Mouse (Mus musculus) liver, adult 2 months (tissue): ENCODE results near the gene Amigo3. TPM values are rescaled to one million over a fixed set of nuclear protein-coding genes. Genes with fewer than 3 reads are reported as not detected.

ENCODE experiments used
- DNase-seq: peaks from one replicate; pipeline ENCODE4 v3.0.0-alpha.2; 2011; ENCODE audit warnings: low read depth, low spot score; ENCODE audit errors: extremely low read depth
- H3K27ac ChIP-seq: fragments of 200-500 bp; replicated peaks from 2 replicates; pipeline ENCODE4 v1.5.1; 2012; ENCODE audit warnings: low read depth, mild to moderate bottlenecking, control low read depth, inconsistent platforms, low read length; ENCODE audit not compliant: insufficient read depth
- H3K27me3 ChIP-seq: fragments of 200-500 bp; 2 replicates; pipeline ENCODE4 v1.6.1; 2012; ENCODE audit warnings: mild to moderate bottlenecking, moderate library complexity, low read length, inconsistent platforms; ENCODE audit not compliant: control insufficient read depth, insufficient read depth
- H3K36me3 ChIP-seq: fragments of 200-500 bp; 2 replicates; pipeline ENCODE4 v1.6.1; 2012; ENCODE audit warnings: low read length, inconsistent platforms; ENCODE audit not compliant: control insufficient read depth, insufficient read depth
- H3K4me1 ChIP-seq: fragments of 200-500 bp; 2 replicates; pipeline ENCODE4 v1.6.1; 2011; ENCODE audit warnings: low read length; ENCODE audit not compliant: control insufficient read depth, insufficient read depth
- H3K4me3 ChIP-seq: fragments of 200-500 bp; 2 replicates; pipeline ENCODE4 v1.5.1; 2011; ENCODE audit warnings: low read depth, mild to moderate bottlenecking, control low read depth, low read length, moderate library complexity; ENCODE audit not compliant: insufficient read depth
- H3K79me2 ChIP-seq: fragments of 200-500 bp; 2 replicates; pipeline ENCODE4 v1.6.1; 2012; ENCODE audit warnings: inconsistent platforms, mild to moderate bottlenecking, low read length, moderate library complexity; ENCODE audit not compliant: control insufficient read depth, insufficient read depth
- H3K9ac ChIP-seq: fragments of 200-500 bp; 2 replicates; pipeline ENCODE4 v1.6.1; 2012; ENCODE audit warnings: low read depth, mild to moderate bottlenecking, control low read depth, inconsistent platforms, low read length
- CTCF ChIP-seq: fragments of 200-500 bp; IDR thresholded peaks from 2 replicates; pipeline ENCODE4 v1.5.1; 2011; ENCODE audit warnings: low read depth, low read length, control low read depth
- POLR2A ChIP-seq: fragments of 200-500 bp; IDR thresholded peaks from 2 replicates; pipeline ENCODE4 v1.6.1; 2011; ENCODE audit warnings: low read length, control low read depth; ENCODE audit not compliant: insufficient read depth; ENCODE audit errors: extremely low read depth
- WGBS: fragments of 180-500 bp; shearing (Covaris S2); methylation state at CpG from one replicate; pipeline ENCODE4 v1.1.7; 2018; 5-methylcytosine and 5-hydroxymethylcytosine counted together
- polyA plus RNA-seq: library from polyadenylated mRNA; depleted of rRNA; stranded (reverse); fragments of >200 nt; gene quantifications from 2 replicates; pipeline ENCODE4 v1.2.3, GENCODE M21; 2012
- total RNA-seq: library from RNA; depleted of rRNA; stranded (reverse); fragments of >200 nt; gene quantifications from 2 replicates; pipeline ENCODE4 v1.2.3, GENCODE M21; 2014

Gene Amigo3
- total and polyA plus RNA-seq, 2 experiments, result 0.37 to 2.8 TPM

- no peak for DNase-seq
- Histone ChIP-seq H3K79me2 (peaks cover 18% of the 10 kb centered on the region; the same call in 1 of the 2 replicates), H3K27ac (no peak overlapping the region), H3K4me3 (no peak overlapping the region), H3K4me1 (peaks cover 35% of the 10 kb centered on the region), H3K36me3 (peaks cover 17% of the 10 kb centered on the region; the same call in 1 of the 2 replicates), H3K9ac (no peak overlapping the region), H3K27me3 (no peaks in the 10 kb centered on the region)
- WGBS, result 66% methylated on average over 19 of the region's 19 CpGs
- TF ChIP-seq CTCF (no peak), POLR2A (no peak)
Measured at GRCm38 (mm10) chr9:108082549-108082948, 29.6 kb downstream of the Amigo3 start.

GRCm38 (mm10) chr9:108082988-108083431, 30.1 kb downstream of the Amigo3 start, which contains the start of gene Rnf123:
Gene Rnf123, minus strand, starts transcription at chr9:108083346.
- Histone ChIP-seq H3K36me3 (peaks cover 20% of the 10 kb centered on the region; the same call in 1 of the 2 replicates), H3K27me3 (no peaks in the 10 kb centered on the region), H3K9ac (peak within 1 kb of the TSS; percentile 5; the same call in 1 of the 2 replicates), H3K79me2 (peaks cover 18% of the 10 kb centered on the region; the same call in 1 of the 2 replicates), H3K4me1 (peaks cover 35% of the 10 kb centered on the region), H3K27ac (0 out of 2 replicates have a peak within 1 kb of the TSS, but pooled peaks have one; percentile 61), H3K4me3 (no peak within 1 kb of the TSS)
- no peak for TF ChIP-seq POLR2A
- no peak for TF ChIP-seq CTCF
- peak; percentile 9 for DNase-seq
- WGBS, result 79% methylated on average over 12 of the region's 12 CpGs

GRCm38 (mm10) chr9:108083561-108083960, 30.6 kb downstream of the Amigo3 start:
- 78% methylated on average over 6 of the region's 6 CpGs for WGBS
- no peak for TF ChIP-seq CTCF
- TF ChIP-seq POLR2A, result no peak
- H3K4me3 ChIP-seq, result no peak overlapping the region
- H3K27me3 ChIP-seq, result no peaks in the 10 kb centered on the region
- H3K36me3 ChIP-seq, result peaks cover 23% of the 10 kb centered on the region; the same call in 1 of the 2 replicates
- peaks cover 31% of the 10 kb centered on the region for H3K4me1 ChIP-seq
- no peak for DNase-seq
- no peak overlapping the region for H3K27ac ChIP-seq
- H3K79me2 ChIP-seq, result peaks cover 15% of the 10 kb centered on the region; the same call in 1 of the 2 replicates
- H3K9ac ChIP-seq, result no peak overlapping the region

- Histone ChIP-seq H3K4me1 (peaks cover 28% of the 10 kb centered on the region), H3K79me2 (peaks cover 11% of the 10 kb centered on the region; the same call in 1 of the 2 replicates), H3K36me3 (peaks cover 32% of the 10 kb centered on the region; the same call in 1 of the 2 replicates), H3K4me3 (no peak overlapping the region), H3K9ac (peak overlapping the region; percentile 34; the same call in 1 of the 2 replicates), H3K27me3 (no peaks in the 10 kb centered on the region), H3K27ac (peak overlapping the region; percentile 61)
- WGBS, result 30% methylated on average over 4 of the region's 4 CpGs
- TF ChIP-seq CTCF (no peak), POLR2A (no peak)
- peak; percentile 93 for DNase-seq
Measured at GRCm38 (mm10) chr9:108085261-108085660, 32.3 kb downstream of the Amigo3 start.

GRCm38 (mm10) chr9:108090611-108091120, 37.7 kb downstream of the Amigo3 start:
- WGBS, result 56% methylated on average over 7 of the region's 7 CpGs
- Histone ChIP-seq H3K36me3 (peaks cover 32% of the 10 kb centered on the region; the same call in 1 of the 2 replicates), H3K27ac (0 out of 2 replicates have a peak overlapping the region, but pooled peaks have one; percentile 6), H3K9ac (no peak overlapping the region), H3K4me3 (no peak overlapping the region), H3K27me3 (no peaks in the 10 kb centered on the region), H3K79me2 (peaks cover 3% of the 10 kb centered on the region; the same call in 1 of the 2 replicates), H3K4me1 (peaks cover 14% of the 10 kb centered on the region)
- TF ChIP-seq POLR2A (no peak), CTCF (no peak)
- no peak for DNase-seq

GRCm38 (mm10) chr9:108093586-108093985, 40.6 kb downstream of the Amigo3 start:
- Histone ChIP-seq H3K9ac (peak overlapping the region; percentile 94), H3K27me3 (no peaks in the 10 kb centered on the region), H3K27ac (peak overlapping the region; percentile 74), H3K36me3 (peaks cover 13% of the 10 kb centered on the region; the same call in 1 of the 2 replicates), H3K79me2 (peaks cover 3% of the 10 kb centered on the region; the same call in 1 of the 2 replicates), H3K4me1 (peaks cover 13% of the 10 kb centered on the region), H3K4me3 (peak overlapping the region; percentile 75)
- TF ChIP-seq POLR2A (no peak), CTCF (no peak)
- 38% methylated on average over 10 of the region's 10 CpGs for WGBS
- peak; percentile 23 for DNase-seq
